Mouse (Mus musculus): ENCODE measurements around the gene Ankrd35.

GRCm38 (mm10) chr3:96645018-96645649, 24.8 kb upstream of the Ankrd35 start, which contains the start of gene Itga10:
- 0 out of 2 replicates have a peak, but pooled peaks have one; percentile 24 for TF ChIP-seq CTCF (IDR thresholded peaks at IDR 0.05; ENCODE audit: borderline replicate concordance, insufficient read depth, low read length)
- TF ChIP-seq POLR2A (IDR thresholded peaks at IDR 0.05; ENCODE audit: low read depth, low read length): no peak
